Mouse (Mus musculus) neutrophil, adult 5-6 weeks (primary cell): Measurements from ENCODE around the gene Ush2a. TPM values are rescaled to one million over a fixed set of nuclear protein-coding genes. Genes with fewer than 3 reads are reported as not detected.

ENCODE experiments used
- ATAC-seq: fragments of 151-379, 151-347 bp; 2 replicates; pipeline ENCODE4 v1.8.0; 2017; ENCODE audit warnings: mild to moderate bottlenecking, moderate TSS enrichment; ENCODE audit not compliant: insufficient number of reproducible peaks, poor library complexity, low FRiP score, severe bottlenecking; ENCODE audit errors: extremely low read depth
- total RNA-seq: library from RNA; stranded (forward); fragments of 200-1000 nt; gene quantifications from 2 replicates; pipeline ENCODE4 v1.2.3, GENCODE M21; 2017

Ush2a gene
- total RNA-seq, 1 experiment from 2014 or later = not detected

GRCm38 (mm10) chr1:188824195-188824594 lies 562.4 kb downstream of the Ush2a start:
- ATAC-seq = no peak

GRCm38 (mm10) chr1:188824878-188825532 lies 563.2 kb downstream of the Ush2a start:
- no peak for ATAC-seq

DNA sequence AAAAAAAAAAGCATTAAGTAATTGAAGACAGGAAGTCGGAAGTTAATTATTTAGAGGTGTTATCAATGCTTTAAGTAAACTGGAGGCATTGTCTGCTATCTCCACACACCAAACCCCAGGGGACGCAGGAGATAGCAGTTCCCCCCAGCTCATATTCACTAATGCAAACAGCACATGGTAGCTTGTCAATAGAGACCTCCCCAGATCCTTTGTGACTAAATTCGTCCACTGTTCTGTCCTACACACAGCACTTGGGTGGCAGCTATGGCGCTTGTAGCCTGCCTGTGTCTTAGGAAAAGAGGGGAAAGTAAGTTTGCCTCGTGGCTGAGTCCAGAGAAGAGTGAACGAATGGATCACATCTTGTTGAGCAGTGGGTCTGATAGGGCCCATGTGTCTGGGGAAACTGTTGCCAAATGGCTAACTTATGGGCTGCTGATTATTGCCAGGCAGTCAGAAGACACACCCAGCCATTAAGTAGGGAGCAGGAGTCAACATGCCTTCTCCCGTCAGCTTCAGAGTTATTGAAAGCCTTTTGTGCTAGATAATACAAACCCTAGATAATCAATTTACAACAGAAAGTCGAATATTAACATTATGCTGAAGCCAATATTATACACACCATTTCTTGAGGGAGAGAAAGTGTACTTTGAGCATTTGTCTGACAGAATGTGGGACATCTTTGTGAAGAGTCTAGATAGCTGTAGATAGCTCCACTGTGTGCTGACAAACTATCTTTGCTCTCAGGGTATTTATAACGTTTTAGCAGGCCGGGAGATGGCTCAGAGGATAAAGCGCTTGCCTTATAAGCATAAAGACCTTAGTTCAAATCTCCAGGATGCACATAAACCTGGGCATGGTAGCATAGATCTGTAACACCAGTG lies 568.9 kb downstream of the Ush2a start:
- no peak for ATAC-seq

DNA sequence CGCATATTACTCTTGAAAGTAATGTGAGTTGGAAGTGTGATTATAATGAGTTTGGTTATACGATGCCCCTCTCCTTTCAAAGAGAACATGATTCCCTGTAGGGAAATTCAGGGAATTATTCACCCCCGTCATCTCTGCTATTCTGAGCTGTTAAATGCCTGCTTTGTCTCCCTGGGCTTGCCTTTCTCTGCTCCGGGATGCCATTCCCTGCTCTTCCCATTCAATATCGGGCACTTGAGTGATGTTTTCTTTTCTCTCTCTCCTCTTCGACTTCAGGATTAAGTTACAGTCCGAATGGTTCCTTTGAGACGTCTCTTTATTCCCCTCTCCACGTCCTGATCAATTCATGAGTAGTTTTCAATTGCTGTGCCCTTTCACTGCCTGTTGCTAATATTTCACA lies 572.1 kb downstream of the Ush2a start:
- ATAC-seq = no peak

DNA sequence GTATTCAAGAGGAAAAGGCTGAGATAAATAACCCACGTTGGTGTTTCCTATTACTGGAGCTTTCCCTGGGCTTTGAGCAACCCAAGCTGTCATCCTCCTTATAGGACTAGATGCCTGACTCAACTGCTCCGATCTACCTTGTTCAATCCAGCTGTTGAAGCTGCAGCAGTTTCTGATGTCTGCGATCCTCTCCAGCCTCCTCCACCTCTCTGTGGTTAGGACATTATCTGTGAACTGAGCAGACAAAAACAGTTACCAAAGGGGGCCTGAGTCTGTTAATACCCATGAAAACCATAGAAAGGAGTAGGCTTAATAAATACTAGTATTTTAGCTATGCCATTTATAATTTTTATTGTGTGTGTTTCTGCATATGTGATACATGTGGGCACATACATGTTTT lies 572.9 kb downstream of the Ush2a start:
- ATAC-seq = no peak

DNA sequence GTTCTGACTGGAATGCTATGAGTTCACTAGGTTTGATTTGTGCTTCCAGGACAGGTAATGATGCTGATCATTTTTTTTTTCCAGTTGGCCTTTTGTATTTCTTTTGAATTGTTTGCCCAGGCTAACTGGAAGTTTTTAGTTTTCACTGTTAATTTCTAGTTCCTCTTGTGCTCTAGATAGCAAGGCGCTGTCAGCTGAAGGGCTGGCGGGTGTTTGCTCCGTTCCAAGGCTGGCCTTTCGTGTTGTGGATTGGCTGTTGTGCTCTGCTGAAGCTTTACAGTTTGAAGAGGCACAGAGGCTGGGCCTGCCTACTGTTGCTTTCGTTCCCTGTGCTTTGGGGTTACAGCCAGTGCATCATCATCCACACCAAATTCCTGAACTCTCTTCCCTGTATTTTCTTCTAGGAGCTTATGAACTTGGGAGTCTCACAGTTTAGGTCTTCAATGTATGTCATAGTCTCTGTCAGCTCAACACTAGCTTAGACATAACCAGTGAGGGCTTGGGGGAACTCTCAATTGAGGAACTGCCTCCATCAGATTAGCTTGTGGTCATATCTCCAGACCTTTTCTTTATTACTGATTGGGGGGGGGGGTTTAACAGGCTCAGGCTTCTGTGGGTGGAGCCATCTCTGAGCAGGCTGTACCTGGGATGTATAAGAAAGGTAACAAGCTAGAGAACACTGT lies 575.9 kb downstream of the Ush2a start:
- no peak for ATAC-seq

- no peak for ATAC-seq
These were observed 585.4 kb downstream of the Ush2a start for GRCm38 (mm10) chr1:188847242-188847641.

DNA sequence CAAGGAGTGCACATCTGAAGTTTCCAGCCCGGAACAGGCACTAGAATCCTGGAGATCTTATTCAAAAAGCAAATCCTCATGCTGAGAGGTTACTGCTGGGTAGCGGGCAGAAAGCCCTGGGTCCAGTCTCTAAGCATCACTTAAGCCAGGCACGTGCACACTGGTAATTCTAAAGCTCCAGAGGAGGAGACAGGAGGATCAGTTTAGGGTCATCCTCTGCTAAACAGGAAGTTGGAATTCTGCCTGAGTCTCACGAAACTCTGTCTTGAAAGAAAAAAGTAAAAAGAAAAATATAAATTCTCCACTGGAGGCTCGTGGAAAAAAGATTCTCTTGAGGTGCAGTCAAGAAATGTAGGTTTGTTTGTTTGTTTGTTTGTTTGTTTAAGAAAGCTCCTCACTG lies 591.0 kb downstream of the Ush2a start:
- no peak for ATAC-seq

DNA sequence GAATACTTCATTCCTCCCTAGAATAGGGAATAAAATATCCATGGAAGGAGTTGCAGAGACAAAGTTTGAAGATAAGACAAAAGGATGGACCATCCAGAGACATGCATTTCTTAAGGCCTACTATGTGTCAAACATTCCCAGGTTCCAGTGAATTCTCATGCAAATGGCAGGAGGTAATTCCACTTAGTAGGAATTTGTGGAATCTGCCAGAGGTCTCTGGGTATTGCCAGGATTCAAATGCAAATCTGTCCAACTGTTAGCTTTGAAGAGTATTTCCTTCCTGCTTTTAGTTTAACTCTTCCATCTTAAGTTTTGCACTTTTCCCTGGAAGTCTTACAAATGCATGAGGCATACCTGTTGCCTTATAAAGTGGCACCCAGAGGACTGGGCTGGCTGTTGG lies 592.4 kb downstream of the Ush2a start:
- no peak for ATAC-seq

DNA sequence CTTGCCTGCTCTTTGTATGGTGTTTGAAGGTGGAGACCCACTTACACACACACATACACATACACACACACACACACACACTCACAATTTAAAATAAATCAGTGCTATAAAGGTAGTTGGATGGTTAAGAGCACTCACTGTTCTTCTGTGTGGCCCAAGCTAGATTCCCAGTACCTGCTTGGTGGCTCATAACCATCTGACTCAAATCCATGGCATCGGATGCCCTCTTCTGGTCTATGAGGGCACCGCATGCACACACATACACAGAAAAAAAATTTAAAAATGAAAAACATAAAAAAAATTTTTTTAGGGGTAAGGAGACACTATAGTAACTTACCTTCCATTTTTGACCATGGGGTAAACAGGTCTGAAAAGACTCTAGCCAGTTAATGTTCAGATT lies 593.2 kb downstream of the Ush2a start:
- ATAC-seq = no peak

- no peak for ATAC-seq
These were observed 597.9 kb downstream of the Ush2a start for GRCm38 (mm10) chr1:188859718-188860117.

- no peak for ATAC-seq
These were observed 604.1 kb downstream of the Ush2a start for GRCm38 (mm10) chr1:188865881-188866280.

DNA sequence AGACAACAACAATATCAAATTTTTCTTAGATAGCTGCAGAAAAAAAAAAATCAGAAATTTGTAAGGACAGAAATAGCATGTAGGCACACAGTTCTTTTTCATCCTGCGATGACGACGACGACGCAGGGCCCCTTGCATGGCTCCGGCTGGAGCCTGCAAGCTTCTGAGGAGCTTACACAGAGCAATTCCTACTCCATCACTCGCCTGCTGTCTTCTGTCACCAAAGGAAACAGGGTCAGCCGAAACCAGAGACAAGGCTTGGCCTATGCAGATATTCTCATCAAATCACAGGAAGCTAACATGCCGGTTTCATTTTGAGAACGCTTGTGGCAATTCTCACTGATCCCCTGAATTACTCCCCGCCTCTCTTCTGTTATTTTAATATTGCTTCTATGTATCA lies 604.7 kb downstream of the Ush2a start:
- ATAC-seq = no peak

DNA sequence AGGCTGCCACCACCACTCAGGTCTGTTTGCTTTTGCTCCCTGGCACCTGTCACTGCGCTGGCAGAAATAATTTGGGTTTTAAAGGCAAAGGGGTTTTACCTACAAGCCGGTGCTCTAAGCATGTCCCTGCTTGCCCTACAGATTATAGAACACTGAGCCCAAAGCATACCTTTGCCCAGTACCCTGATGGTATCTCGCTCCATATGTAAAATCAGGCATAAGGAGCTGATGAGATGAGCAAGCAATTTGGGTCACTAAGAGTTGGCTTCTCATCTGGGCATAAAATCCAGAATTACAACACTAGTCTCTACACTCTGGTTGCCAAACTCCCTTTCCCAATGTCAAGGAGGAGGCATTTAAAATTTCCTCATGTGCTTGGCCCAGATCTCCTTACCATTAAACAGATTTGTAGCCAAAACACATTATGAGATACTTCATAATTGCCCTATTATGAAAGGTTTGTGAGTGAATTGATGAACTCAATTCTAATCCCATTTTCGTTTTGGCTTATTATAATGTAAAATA lies 616.8 kb downstream of the Ush2a start:
- no peak for ATAC-seq

DNA sequence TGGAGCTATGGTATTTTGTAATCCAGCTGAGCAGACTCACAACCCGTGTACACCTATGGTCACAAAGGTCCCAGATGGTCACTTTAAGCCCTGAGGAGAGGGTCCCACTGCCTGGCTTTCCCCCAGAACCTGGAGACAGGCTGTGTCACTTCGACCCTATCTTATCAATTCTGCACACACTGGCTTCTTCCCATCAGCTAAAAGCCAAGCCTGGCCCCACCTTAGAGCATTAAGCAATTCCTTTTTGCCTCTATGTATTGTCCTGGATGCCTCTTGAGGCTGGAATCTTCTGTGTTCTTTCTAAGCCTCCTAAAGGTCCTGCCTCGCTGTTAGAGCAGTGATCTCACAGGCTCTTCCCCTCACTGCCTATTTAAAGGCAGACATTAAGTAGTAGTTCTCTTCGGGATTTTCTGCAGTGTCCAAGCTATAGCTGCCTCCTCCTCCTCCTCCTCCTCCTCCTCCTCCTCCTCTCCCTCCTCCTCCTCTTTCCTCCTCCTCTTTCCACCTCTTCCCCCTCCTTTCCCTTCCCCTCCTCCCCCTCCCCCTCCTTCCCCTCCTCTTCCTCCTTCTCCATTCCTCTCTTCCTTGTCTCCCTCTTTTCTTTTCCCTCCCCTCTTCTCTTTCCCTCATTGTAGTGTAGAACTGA lies 635.2 kb downstream of the Ush2a start:
- ATAC-seq = no peak

DNA sequence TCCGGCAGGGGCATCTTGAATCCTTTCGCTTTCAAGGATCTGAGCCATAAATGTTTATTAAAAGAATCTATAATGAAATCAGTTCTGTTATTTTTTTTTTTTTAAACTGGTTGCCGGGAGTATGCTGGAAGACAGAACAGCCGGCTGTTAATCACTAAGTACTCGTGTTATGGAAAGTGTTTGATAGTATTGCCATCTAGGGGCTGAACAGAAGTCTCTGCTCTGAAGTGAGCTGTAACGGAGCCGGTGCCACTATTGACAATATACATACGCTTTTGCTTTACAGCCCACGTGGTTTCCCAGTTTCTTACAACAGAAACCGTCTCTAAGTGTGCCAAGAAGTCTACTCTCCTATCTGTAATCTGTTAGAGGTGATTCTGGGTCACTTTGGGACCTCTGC lies 642.3 kb downstream of the Ush2a start:
- no peak for ATAC-seq

DNA sequence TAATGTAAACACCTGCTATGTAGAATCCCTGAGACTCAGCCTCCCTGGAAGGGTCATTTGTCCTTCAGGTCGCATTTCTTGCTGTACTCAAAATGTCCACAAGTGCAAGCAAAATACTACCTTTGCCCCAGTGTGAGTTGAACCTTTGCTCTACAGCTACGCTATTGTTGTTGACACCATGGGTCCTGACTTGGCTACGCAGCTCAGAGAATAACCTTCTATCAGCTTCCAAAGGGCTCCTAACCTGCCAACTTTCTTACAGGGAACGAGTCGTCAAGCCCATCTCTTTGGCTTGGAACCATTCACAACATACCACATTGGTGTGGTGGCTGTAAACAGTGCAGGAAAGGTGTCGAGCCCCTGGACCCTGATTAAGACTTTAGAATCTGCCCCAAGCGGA lies 644.4 kb downstream of the Ush2a start:
- ATAC-seq = no peak

- no peak for ATAC-seq
These were observed 648.8 kb downstream of the Ush2a start for GRCm38 (mm10) chr1:188910656-188911055.

GRCm38 (mm10) chr1:188919946-188920345 lies 658.1 kb downstream of the Ush2a start:
- no peak for ATAC-seq
